Mouse (Mus musculus) right cerebral cortex, adult 18-20 months (tissue): Measurements from ENCODE around the gene Hmgb1.
"Not testable (repeated sequence)": the region's sequence is repeated elsewhere in the genome, so short reads cannot be mapped to it uniquely, and the experiment has no call there.

Source experiments
- DNase-seq: peaks from one replicate; pipeline ENCODE4 v3.0.0; 2022; ENCODE audit warnings: mixed read lengths

The Hmgb1 gene

GRCm38 (mm10) chr5:149143766-149144375, 40.4 kb downstream of the Hmgb1 start:
- DNase-seq: peak; percentile 87

GRCm38 (mm10) chr5:149141155-149141554, 43.1 kb downstream of the Hmgb1 start:
- DNase-seq: not testable (repeated sequence)

- no peak for DNase-seq
These were observed 44.0 kb downstream of the Hmgb1 start for GRCm38 (mm10) chr5:149140336-149140735.

- not testable (repeated sequence) for DNase-seq
These were observed 46.2 kb downstream of the Hmgb1 start for GRCm38 (mm10) chr5:149138087-149138486.

- no peak for DNase-seq
These were observed 46.8 kb downstream of the Hmgb1 start for GRCm38 (mm10) chr5:149137447-149137846.

- no peak for DNase-seq
These were observed 47.3 kb downstream of the Hmgb1 start for GRCm38 (mm10) chr5:149136933-149137365.

GRCm38 (mm10) chr5:149135455-149136354, 48.6 kb downstream of the Hmgb1 start:
- DNase-seq: no peak

GRCm38 (mm10) chr5:149134751-149135454, 49.4 kb downstream of the Hmgb1 start:
- DNase-seq: no peak

- no peak for DNase-seq
These were observed 55.8 kb downstream of the Hmgb1 start for GRCm38 (mm10) chr5:149128473-149128872.

GRCm38 (mm10) chr5:149123795-149124194, 60.5 kb downstream of the Hmgb1 start:
- no peak for DNase-seq

- DNase-seq: no peak
These were observed 64.9 kb downstream of the Hmgb1 start for GRCm38 (mm10) chr5:149119341-149119881.

GRCm38 (mm10) chr5:149117815-149118547, 66.3 kb downstream of the Hmgb1 start:
- DNase-seq: no peak

- DNase-seq: no peak
These were observed 69.7 kb downstream of the Hmgb1 start for GRCm38 (mm10) chr5:149114587-149114986.

GRCm38 (mm10) chr5:149114034-149114433, 70.3 kb downstream of the Hmgb1 start:
- no peak for DNase-seq

GRCm38 (mm10) chr5:149113439-149113838, 70.8 kb downstream of the Hmgb1 start:
- no peak for DNase-seq

GRCm38 (mm10) chr5:149112559-149112958, 71.7 kb downstream of the Hmgb1 start:
- no peak for DNase-seq

GRCm38 (mm10) chr5:149109220-149109619, 75.1 kb downstream of the Hmgb1 start:
- DNase-seq: no peak

- no peak for DNase-seq
These were observed 76.1 kb downstream of the Hmgb1 start for GRCm38 (mm10) chr5:149108178-149108577.

GRCm38 (mm10) chr5:149107566-149107965, 76.7 kb downstream of the Hmgb1 start:
- DNase-seq: no peak

GRCm38 (mm10) chr5:149104096-149104725, 80.1 kb downstream of the Hmgb1 start:
- no peak for DNase-seq

GRCm38 (mm10) chr5:149101869-149102268, 82.4 kb downstream of the Hmgb1 start:
- no peak for DNase-seq

GRCm38 (mm10) chr5:149100091-149100490, 84.2 kb downstream of the Hmgb1 start:
- no peak for DNase-seq
